Comparison of ENCODE assay signal across 15 mouse cellular contexts in the genomic region with DNA sequence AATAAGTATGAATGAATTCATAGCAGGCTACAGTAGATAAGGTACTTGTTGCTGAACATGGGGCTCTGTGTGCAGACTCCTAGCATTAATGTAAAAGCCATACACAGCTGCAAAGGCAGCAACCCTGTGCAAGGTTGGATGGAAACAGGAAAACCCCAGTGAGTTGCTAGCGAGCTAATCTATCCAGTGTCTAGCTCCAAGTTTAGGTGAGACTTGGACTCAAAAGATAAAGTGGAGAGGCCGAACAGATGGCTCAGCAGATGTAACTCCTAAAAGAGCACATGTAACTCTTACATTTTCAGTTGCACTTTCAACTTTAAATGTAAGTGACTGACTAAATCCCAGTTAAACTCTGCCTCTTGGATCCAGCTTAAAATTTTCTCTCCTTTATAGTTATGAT.
"Had no signal": no experiment of that assay in that cellular context is flagged by ENCODE, and none has a peak within 500 bp of the region (broad histone marks: within the 10 kb centered on the region; RNA-seq: fewer than 3 reads in every experiment).

No protein-coding gene starts in this region.

- H3K9me3 ChIP-seq: limb, embryonic 13.5 days; liver, embryonic 15.5 days; midbrain, embryonic 13.5 days; neural tube, embryonic 12.5 days had no signal

- H3K4me3 ChIP-seq: limb, embryonic 13.5 days; liver, embryonic 15.5 days; midbrain, embryonic 13.5 days; neural tube, embryonic 12.5 days had no signal

- H3K27ac ChIP-seq: limb, embryonic 13.5 days; liver, embryonic 15.5 days; macrophage; midbrain, embryonic 13.5 days; neural tube, embryonic 12.5 days had no signal

- H3K4me2 ChIP-seq: limb, embryonic 13.5 days; liver, embryonic 15.5 days; lung, embryonic 14.5 days; midbrain, embryonic 13.5 days; neural tube, embryonic 12.5 days had no signal

- H3K27me3 ChIP-seq: limb, embryonic 13.5 days; liver, embryonic 15.5 days; midbrain, embryonic 13.5 days; neural tube, embryonic 12.5 days had no signal

- ATAC-seq: intestine, embryonic 16.5 days; midbrain, embryonic 13.5 days had no signal

- H3K4me1 ChIP-seq: limb, embryonic 13.5 days; midbrain, embryonic 13.5 days; neural tube, embryonic 12.5 days had no signal

- H3K9ac ChIP-seq: limb, embryonic 13.5 days; liver, embryonic 15.5 days; lung, embryonic 14.5 days; midbrain, embryonic 13.5 days; neural tube, embryonic 12.5 days had no signal

- DNase-seq: kidney, adult 2 months; kidney, postnatal 36 days; layer of hippocampus, adult 9-11 months; left cerebral cortex, postnatal 4 days; lung, embryonic 14.5 days; lung, postnatal 10 days; spleen, adult 18-20 months; thymus, adult 2 months; thymus, postnatal 25 days had no signal
